Mouse (Mus musculus) small intestine, adult 2 months (tissue): ENCODE data around the gene Gm20388.

ENCODE experiments used
- CTCF ChIP-seq: fragments of 200-500 bp; IDR thresholded peaks from 2 replicates; pipeline ENCODE4 v1.5.1; 2012; ENCODE audit warnings: low read depth, mild to moderate bottlenecking, control low read depth, inconsistent platforms, low read length, moderate library complexity, mixed read lengths; ENCODE audit not compliant: insufficient replicate concordance, insufficient read length; ENCODE audit errors: extremely low read depth
- POLR2A ChIP-seq: fragments of 200-500 bp; IDR thresholded peaks from 2 replicates; pipeline ENCODE4 v1.6.1; 2012; ENCODE audit warnings: low read depth, mild to moderate bottlenecking, control low read depth, inconsistent platforms, low read length, moderate library complexity

- TF ChIP-seq CTCF = no peak
- TF ChIP-seq POLR2A = no peak
These were observed 1724.9 kb downstream of the Gm20388 start for GRCm38 (mm10) chr8:121635534-121635933.
